Mouse (Mus musculus) spleen, postnatal 4 days (tissue): ENCODE results near the gene Trappc13.
A peak's percentile ranks its signal among the peaks of the same experiment; 100 is the strongest.
"Not testable (repeated sequence)": the region's sequence is repeated elsewhere in the genome, so short reads cannot be mapped to it uniquely, and the experiment has no call there.

Source experiments
- DNase-seq, 2 experiments: peaks; one replicate each; pipeline ENCODE4 v3.0.0; 2022; ENCODE audit warnings: low spot score in 2 of 2

Gene Trappc13

GRCm38 (mm10) chr13:104177796-104178649, at the start of gene Trappc13:
Gene Trappc13 (minus strand): TSS chr13:104178469.
- peak; percentile 81 to 90 for DNase-seq

GRCm38 (mm10) chr13:104227478-104227877, 49.2 kb upstream of the Trappc13 start:
- no peak for DNase-seq

GRCm38 (mm10) chr13:104204313-104204712, 26.0 kb upstream of the Trappc13 start:
- no peak for DNase-seq

DNA sequence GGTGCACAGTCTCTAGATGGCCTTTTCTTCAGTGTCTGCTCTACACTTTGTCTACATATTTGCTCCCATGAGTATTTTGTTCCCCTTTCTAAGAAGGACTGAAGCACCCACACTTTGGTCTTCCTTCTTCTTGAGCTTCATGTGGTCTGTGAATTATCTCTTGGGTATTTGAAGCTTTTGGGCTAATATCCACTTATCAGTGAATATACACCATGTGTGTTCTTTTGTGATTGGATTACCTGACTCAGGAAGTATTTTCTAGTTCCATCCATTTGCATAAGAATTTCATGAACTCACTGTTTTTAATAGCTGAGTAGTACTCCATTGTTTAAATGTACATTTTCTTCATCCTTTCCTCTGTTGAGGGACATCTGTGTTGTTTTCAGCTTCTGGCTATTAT, 17.6 kb upstream of the Trappc13 start:
- not testable (repeated sequence) for DNase-seq

DNA sequence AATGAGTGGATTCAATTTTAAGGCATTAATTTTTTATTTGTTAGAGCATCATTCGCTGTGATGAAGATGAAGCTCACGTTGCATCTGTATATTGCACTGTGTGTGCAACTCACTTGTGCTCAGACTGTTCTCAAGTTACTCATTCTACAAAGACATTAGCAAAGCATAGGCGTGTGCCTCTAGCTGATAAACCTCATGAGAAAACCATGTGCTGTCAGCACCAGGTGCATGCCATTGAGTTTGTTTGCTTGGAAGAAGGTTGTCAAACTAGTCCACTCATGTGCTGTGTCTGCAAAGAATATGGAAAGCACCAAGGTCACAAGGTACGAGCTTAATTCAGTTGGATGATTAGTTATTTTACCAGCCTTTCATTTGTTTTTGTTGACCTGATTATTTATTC, 9.1 kb upstream of the Trappc13 start:
- DNase-seq = no peak

DNA sequence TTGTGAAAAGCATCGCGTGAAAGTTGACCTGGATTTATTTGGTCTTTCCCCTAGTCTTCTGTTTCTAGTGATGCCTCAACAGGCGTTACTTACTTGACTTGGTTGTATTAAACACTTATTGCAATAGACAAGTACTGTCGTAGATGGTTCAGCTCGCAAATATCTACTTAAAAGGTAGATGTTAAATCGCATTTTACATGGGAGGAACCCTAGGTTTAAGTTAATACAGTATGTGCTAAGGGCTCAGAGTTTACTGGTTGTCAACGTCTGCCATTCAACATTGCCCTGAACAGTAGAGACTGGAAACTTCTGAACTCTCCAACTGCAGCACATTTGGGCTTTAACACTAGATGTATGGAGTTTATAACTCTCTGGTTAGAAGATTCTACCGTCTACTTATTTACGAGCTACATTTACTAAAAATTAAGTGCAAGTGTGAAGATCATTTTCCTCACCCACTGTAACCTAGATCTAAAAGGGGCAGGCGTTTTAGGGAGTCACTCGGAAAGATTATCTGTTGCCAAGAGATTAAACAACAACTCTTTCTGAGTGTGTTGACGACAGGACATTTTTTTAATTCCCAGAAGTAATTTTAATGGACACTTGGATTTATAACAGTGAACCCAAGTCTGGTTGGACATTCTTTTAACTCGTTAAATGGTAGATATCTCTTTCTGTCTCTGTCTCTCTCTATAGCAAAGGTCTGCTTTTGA, 1.1 kb upstream of the Trappc13 start:
- DNase-seq = no peak

DNA sequence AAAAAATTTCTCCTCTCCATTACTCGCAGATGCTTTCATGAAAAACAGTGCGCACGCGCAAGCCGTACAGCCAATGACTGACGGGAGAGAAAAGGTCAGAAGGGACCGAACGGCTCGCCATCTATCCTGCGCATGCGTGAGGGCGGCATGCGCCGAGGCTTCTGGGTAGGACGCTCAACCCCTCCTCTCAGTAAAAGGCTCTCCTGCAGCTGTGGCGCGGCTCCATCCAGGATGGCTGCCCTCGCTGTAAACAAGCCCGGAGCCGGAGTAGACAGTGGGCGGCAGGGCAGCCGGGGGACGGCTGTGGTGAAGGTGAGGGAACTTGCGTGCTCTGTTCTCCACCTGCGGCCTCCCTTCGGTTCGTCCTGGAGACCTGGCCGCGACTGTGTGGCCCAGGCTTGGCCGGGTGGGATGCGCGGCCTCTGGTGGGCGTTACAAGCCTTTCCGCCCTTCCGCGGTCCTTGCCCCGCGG, 417 bp upstream of the Trappc13 start, which contains the start of gene Trim23:
Gene Trim23, plus strand, starts transcription at position 148 of the 472 bp plus-strand sequence.
- peak; percentile 96 to 99 for DNase-seq

GRCm38 (mm10) chr13:104176874-104177273, 1.4 kb downstream of the Trappc13 start:
- no peak for DNase-seq

- no peak for DNase-seq
These were observed 5.8 kb downstream of the Trappc13 start for GRCm38 (mm10) chr13:104172498-104172897.

DNA sequence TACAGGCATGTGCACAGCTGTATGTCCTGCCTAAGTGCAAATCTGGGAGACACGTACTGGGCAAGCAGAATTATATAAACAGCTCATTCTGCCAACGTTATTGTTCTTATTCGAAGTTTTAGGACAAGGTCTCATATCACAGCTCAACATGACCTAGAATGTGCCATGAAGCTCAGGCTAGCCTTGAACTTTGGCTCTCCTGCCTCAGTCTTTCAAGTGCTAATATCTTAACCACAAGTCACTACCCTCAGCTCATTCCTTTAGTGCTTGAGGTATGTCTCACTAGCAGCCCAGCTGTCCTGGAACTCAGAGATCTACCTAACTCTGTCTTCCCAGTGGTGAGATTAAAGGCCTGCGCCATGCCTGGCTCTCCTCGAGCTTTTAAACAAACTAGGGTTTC, 6.6 kb downstream of the Trappc13 start:
- no peak for DNase-seq

DNA sequence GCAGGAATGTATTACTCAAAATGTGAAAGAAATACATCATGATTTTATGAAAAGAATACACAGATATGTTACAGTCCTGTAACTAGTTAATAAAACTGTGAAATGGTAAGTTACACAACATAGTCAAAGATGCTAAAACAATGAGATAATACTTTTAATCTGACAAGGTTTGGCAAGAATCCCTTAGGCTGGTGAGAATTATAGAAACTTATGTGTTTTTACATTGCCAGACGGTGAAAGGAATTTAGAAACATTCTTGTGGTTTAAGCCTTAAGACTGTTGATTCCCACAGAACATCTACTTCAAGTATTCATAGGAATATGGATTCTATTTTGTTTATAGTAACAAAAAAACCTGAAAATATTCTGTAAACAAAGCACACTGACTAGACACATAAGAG, 22.6 kb downstream of the Trappc13 start:
- no peak for DNase-seq

DNA sequence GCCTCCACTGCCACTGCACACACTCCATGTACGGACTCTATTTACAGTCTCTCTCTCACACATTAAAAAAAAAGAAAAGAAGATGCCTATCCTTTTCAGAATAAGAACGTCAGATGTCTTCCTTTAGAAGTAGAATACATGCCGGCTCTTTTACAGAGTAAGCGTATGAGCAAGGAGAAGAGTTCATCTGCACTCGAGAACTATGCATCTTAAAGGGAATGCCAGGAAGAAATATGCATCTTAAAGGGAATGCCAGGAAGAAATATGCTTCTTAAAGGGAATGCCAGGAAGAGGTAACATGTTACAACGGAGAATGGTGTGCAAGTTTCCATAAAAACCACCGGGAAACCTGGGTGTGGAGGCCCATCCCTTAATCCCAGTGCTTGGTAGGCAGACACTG, 23.2 kb downstream of the Trappc13 start:
- no peak for DNase-seq

- DNase-seq = no peak
These were observed 24.1 kb downstream of the Trappc13 start for GRCm38 (mm10) chr13:104154180-104154579.

- no peak for DNase-seq
These were observed 32.6 kb downstream of the Trappc13 start for GRCm38 (mm10) chr13:104145646-104146045.

GRCm38 (mm10) chr13:104144871-104145270, 33.4 kb downstream of the Trappc13 start:
- no peak for DNase-seq

GRCm38 (mm10) chr13:104139369-104140209, 38.7 kb downstream of the Trappc13 start:
- peak; percentile 80 to 92 for DNase-seq

DNA sequence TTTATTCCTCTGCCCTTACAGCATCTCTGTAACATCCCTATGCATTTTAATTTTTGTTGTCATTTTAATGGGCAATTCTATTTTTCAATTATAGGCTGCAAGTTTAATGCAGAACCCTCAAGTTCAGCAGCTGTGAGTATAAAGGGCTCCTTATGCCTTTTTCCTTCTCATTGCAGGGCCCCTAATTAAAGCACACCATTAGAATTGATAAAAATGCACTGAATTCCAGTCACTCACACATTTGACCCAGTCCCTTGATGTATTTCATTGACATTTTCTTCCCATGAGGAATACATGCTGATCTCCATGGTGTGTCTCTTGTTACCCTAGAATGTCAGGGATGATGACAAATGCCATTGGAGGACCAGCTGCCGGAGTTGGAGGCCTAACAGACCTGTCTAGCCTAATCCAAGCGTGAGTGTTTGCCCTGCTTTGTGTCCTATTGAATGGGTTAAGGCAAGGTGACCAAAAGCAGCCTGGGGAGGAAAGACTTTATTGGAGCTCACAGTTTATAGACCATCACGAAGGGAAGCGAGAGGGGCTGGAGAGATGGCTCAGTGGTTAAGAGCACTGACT, 43.7 kb downstream of the Trappc13 start:
- DNase-seq = no peak

DNA sequence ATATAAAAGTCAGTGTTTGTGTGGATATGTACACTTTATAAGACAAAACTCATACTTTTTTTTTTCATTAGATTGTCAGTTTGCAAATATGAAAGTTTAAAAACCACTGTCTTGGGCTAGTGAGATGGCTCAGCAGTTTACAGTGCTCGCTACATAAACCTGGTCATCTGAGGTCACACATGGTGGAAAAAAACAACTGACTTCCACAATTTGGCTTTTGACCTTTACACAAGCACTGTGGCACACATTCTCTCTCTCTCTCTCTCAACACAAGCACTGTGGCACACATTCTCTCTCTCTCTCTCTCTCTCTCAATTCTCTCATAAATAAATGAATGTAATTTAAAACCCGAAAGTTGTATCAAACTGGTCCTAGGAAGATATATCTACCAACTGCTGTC, 45.7 kb downstream of the Trappc13 start:
- DNase-seq = no peak

GRCm38 (mm10) chr13:104123662-104124381, 54.4 kb downstream of the Trappc13 start:
- no peak for DNase-seq

DNA sequence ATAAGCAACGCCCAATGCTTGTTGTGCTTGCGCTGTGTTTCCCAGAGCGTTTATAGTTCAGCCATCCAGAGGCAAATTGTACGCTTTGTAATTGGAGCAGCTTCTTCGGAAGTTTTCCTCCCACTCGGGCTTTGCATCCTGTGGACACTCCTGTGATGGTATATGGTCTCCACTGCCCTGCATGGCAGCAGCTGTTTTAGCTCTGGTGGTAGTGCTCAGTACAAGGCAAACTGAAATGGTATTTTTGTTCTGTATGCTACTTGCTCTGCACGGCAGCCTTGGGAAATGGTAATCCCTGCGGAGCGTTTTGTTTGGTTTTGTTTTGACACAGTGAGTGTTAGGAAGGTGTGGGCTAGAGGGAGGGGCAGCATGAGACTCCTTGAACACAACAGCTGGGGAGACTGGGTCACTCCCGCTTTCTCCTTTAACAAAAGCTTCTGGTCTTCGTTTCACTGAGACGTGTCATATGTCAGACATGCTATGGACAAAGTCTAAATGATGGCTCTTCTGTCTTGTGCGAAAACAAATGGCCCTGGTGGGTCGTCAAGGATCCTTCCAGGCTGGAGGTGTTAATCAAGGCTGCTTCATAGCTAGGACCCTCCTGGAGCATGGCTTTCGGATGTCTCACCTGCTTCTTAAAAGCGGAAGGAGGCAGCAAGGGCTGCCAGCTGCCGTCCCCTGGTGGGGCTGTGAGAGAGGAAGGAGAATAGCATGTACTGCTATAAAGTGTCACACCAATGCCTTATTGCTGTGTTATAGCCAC, 56.0 kb downstream of the Trappc13 start:
- DNase-seq = no peak
